Mouse (Mus musculus) ES-E14 (cell line): ENCODE measurements at regions not wholly inside any gene's neighbourhood (a gene's known extent, or its start where the extent isn't known, plus 50 kb on each side); places are given as distances from the start of the nearest gene placed in this dataset.
A peak's percentile ranks its signal among the peaks of the same experiment; 100 is the strongest.

Experiments used
- DNase-seq: peaks from one replicate; pipeline ENCODE4 v3.0.0-alpha.2; 2013; ENCODE audit warnings: low read depth, low spot score
- H3K27ac ChIP-seq: 2 replicates; pipeline ENCODE4 v1.5.1; 2012; ENCODE audit warnings: low read depth, mild to moderate bottlenecking, low read length, moderate library complexity, mixed read lengths; ENCODE audit not compliant: poor library complexity, insufficient read depth, severe bottlenecking
- H3K36me3 ChIP-seq: 2 replicates; pipeline ENCODE4 v1.6.1; 2012; ENCODE audit warnings: mild to moderate bottlenecking, low read length, moderate library complexity, mixed read lengths; ENCODE audit not compliant: control insufficient read depth, poor library complexity, insufficient read depth, severe bottlenecking
- H3K4me1 ChIP-seq, 2 experiments: fragments of 150-350 bp in 1 of 2; sonication (generic) in 1 of 2; 2 replicates each; pipeline ENCODE4 v1.6.1; 2012; ENCODE audit warnings: low read length in 2 of 2, mild to moderate bottlenecking in 1 of 2, mixed read lengths in 1 of 2; ENCODE audit not compliant: control insufficient read depth in 2 of 2, insufficient read depth in 2 of 2, poor library complexity in 1 of 2
- H3K4me3 ChIP-seq, 2 experiments: fragments of 150-350 bp in 1 of 2; sonication (generic) in 1 of 2; 2 replicates each; pipeline ENCODE4 v1.5.1; 2012; ENCODE audit warnings: low read length in 2 of 2, low read depth in 1 of 2, mild to moderate bottlenecking in 1 of 2, mixed read lengths in 1 of 2; ENCODE audit not compliant: insufficient read depth in 1 of 2, poor library complexity in 1 of 2, severe bottlenecking in 1 of 2
- H3K9ac ChIP-seq: 2 replicates; pipeline ENCODE4 v1.6.1; 2012; ENCODE audit warnings: low read depth, mild to moderate bottlenecking, low read length, mixed read lengths; ENCODE audit not compliant: poor library complexity, insufficient read depth, severe bottlenecking
- H3K9me3 ChIP-seq: fragments of 150-350 bp; sonication (generic); 2 replicates; pipeline ENCODE4 v1.6.1; 2012; ENCODE audit warnings: low read depth, mild to moderate bottlenecking, low read length; ENCODE audit not compliant: control insufficient read depth, insufficient read depth
- CHD2 ChIP-seq: IDR thresholded peaks from 2 replicates; pipeline ENCODE4 v1.6.1; 2014; ENCODE audit warnings: mild to moderate bottlenecking, low read depth, low read length, inconsistent platforms
- HCFC1 ChIP-seq: IDR thresholded peaks from 2 replicates; pipeline ENCODE4 v1.6.1; 2012; ENCODE audit warnings: low read length, inconsistent platforms, borderline replicate concordance; ENCODE audit not compliant: insufficient read depth
- MAFK ChIP-seq: IDR thresholded peaks from 2 replicates; pipeline ENCODE4 v1.6.1; 2014; ENCODE audit warnings: mild to moderate bottlenecking, low read depth, low read length, inconsistent platforms; ENCODE audit not compliant: insufficient read depth
- ZC3H11A ChIP-seq: IDR thresholded peaks from 2 replicates; pipeline ENCODE4 v1.6.1; 2012; ENCODE audit warnings: low read depth, mild to moderate bottlenecking, inconsistent platforms, low read length, borderline replicate concordance
- ZNF384 ChIP-seq: IDR thresholded peaks from 2 replicates; pipeline ENCODE4 v1.6.1; 2012; ENCODE audit warnings: low read depth, low read length, inconsistent platforms
- in situ Hi-C, 2 experiments: fragments of 600-800 bp; cut with MboI; formaldehyde crosslinking; loops; one replicate each; pipeline ENCODE4 v1.15.1; 2025; ENCODE audit warnings: low sequenced_read_pairs in 2 of 2, inconsistent platforms in 1 of 2; ENCODE audit not compliant: unreplicated experiment in 2 of 2

GRCm38 (mm10) chr11:21024521-21024920 is 66.6 kb upstream of the Peli1 start:
- H3K9me3 ChIP-seq: no peaks in the 10 kb centered on the region
- no peak overlapping the region for H3K4me3 ChIP-seq
- no peak for DNase-seq
- TF ChIP-seq MAFK (no peak), HCFC1 (no peak)
- no peaks in the 10 kb centered on the region for H3K36me3 ChIP-seq
- in situ Hi-C loops: no loop called here
- no peaks in the 10 kb centered on the region for H3K4me1 ChIP-seq
- H3K9ac ChIP-seq: no peak overlapping the region
- H3K27ac ChIP-seq: no peak overlapping the region

- Histone ChIP-seq H3K36me3 (no peaks in the 10 kb centered on the region), H3K4me3 (no peak overlapping the region), H3K9me3 (no peaks in the 10 kb centered on the region), H3K4me1 (no peaks in the 10 kb centered on the region), H3K9ac (no peak overlapping the region), H3K27ac (no peak overlapping the region)
- TF ChIP-seq ZNF384: no peak
- TF ChIP-seq CHD2: no peak
- no peak for TF ChIP-seq ZC3H11A
- TF ChIP-seq HCFC1: no peak
- no peak for TF ChIP-seq MAFK
- DNase-seq: no peak
- in situ Hi-C loops: no loop called here
Measured at GRCm38 (mm10) chr11:21027299-21027698, 63.8 kb upstream of the Peli1 start.

- no peak overlapping the region for H3K4me3 ChIP-seq
- H3K9ac ChIP-seq: no peak overlapping the region
- peaks cover 0 to 9% of the 10 kb centered on the region in 2 experiments; a peak in 2 of 4 replicates for H3K4me1 ChIP-seq
- H3K9me3 ChIP-seq: no peaks in the 10 kb centered on the region
- DNase-seq: no peak
- no peak overlapping the region for H3K27ac ChIP-seq
- in situ Hi-C loops: no loop called here
- no peak for TF ChIP-seq HCFC1
- no peak for TF ChIP-seq ZC3H11A
- TF ChIP-seq MAFK: peak; percentile 77
- H3K36me3 ChIP-seq: no peaks in the 10 kb centered on the region
Measured at GRCm38 (mm10) chr11:21030362-21030761, 60.7 kb upstream of the Peli1 start.

- TF ChIP-seq HCFC1: no peak
Measured at GRCm38 (mm10) chr11:21031816-21032215, 59.3 kb upstream of the Peli1 start.

GRCm38 (mm10) chr11:21033234-21033822 is 57.8 kb upstream of the Peli1 start:
- Histone ChIP-seq H3K36me3 (no peaks in the 10 kb centered on the region), H3K9ac (no peak overlapping the region), H3K27ac (no peak overlapping the region), H3K4me1 (peaks cover 0 to 9% of the 10 kb centered on the region in 2 experiments; a peak in 2 of 4 replicates), H3K9me3 (no peaks in the 10 kb centered on the region), H3K4me3 (0 out of 4 replicates have a peak overlapping the region, but pooled peaks of 1 of the 2 experiments have one; percentile 1)
- in situ Hi-C loops: no loop called here
- no peak for TF ChIP-seq CHD2
- no peak for DNase-seq

More at GRCm38 (mm10) chr11:21031816-21032215, 59.3 kb upstream of the Peli1 start:
- in situ Hi-C loops: no loop called here
- no peaks in the 10 kb centered on the region for H3K36me3 ChIP-seq
- no peaks in the 10 kb centered on the region for H3K9me3 ChIP-seq
- no peak overlapping the region for H3K4me3 ChIP-seq
- DNase-seq: no peak
- H3K9ac ChIP-seq: no peak overlapping the region
- no peak overlapping the region for H3K27ac ChIP-seq
- H3K4me1 ChIP-seq: peaks cover 0 to 9% of the 10 kb centered on the region in 2 experiments; a peak in 2 of 4 replicates
